Mouse (Mus musculus) spleen, adult 2 months (tissue): ENCODE measurements around the gene Rbms3.

Source experiments
- CTCF ChIP-seq: fragments of 200-500 bp; IDR thresholded peaks from 2 replicates; pipeline ENCODE4 v1.5.1; 2011; ENCODE audit warnings: mild to moderate bottlenecking, inconsistent platforms; ENCODE audit not compliant: insufficient read depth, insufficient read length, insufficient replicate concordance; ENCODE audit errors: extremely low read depth
- POLR2A ChIP-seq: fragments of 200-500 bp; IDR thresholded peaks from 2 replicates; pipeline ENCODE4 v1.6.1; 2011; ENCODE audit warnings: low read depth, low read length, inconsistent platforms

DNA sequence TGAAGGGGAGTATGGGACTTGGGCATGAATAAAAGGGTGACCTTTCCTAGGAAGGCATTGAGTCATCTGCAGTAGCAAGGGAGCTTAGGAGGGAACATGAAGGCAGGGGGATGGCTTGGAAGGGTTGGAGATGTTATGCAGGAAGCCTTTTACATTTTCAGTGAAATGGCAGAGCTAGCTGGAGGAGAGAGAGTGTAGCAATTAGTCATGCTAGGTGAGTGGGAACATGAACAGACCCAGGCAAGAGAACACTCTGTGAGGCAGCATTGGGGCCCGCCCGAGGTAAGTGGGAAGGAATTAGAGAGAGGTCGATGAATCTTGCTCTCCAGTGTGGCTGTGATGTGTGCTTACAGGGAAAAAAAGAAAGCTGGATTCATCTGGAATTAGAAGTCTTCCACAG lies 477.8 kb downstream of the Rbms3 start:
- TF ChIP-seq POLR2A (no peak), CTCF (no peak)
